Mouse (Mus musculus): ENCODE measurements around the gene Cdkn1a.
"Not testable (repeated sequence)": the region's sequence is repeated elsewhere in the genome, so short reads cannot be mapped to it uniquely, and the experiment has no call there.

Cdkn1a gene

DNA sequence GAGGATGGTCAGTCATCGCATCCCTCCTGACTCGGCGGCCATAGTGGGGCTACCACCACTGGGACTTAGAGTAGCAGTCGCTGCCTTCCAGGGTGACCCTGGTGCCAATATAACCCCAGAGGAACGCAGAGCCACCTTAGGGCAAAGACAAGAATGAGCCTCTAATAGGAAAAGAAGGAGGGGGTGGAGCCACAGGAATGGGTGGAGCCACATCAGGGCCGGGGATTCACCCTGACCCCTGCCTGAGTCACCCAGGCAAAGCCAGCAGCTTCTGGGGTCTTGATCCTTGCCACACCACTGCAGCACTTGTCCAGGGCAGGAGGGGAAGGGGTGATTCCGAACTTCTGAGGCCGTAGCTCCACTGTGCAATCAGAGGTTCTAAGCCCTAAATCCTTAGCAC is 7.2 kb upstream of the Cdkn1a start:
- no peak for DNase-seq

DNA sequence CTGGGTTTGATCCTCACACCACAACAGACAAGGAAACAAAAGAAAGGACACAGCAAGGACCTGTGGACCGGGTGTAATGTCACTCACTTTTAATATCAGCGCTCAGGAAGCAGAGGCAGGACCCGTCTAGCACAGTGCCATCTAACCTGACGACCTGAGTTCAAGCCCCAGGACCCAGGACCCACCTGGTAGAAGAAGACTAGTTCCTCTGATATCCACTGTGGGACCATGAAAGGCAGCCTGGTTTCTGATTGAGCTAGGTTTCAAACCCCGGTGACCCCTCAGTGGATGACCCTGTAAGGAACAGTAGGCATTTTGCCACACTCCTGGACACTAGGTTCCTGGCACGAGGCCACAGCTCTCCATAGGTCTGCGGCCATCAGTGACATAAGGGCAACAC is 6.1 kb upstream of the Cdkn1a start:
- peak in 1 of 2 experiments; percentile 1 for DNase-seq

DNA sequence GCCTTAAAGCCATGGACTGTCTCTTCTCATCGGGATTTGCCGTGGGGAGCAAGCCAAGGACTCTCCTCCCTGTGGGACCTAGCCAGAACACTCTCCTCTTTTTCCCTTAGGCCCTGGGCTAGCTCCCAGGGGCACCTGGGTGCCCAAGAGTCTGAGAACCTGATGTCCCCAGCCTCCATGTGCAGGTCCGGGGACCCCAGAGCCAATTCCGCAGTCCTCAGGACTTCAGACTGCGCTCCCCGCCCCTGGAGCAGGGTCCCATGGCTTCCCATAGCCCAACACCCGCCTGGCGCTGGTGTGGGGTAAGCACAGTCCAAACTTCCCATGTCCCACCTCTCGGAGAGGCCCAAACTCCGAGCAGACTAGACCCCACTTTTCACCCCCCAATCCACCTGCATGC is 5.5 kb upstream of the Cdkn1a start:
- DNase-seq, result peak in 1 of 2 experiments; percentile 1

DNA sequence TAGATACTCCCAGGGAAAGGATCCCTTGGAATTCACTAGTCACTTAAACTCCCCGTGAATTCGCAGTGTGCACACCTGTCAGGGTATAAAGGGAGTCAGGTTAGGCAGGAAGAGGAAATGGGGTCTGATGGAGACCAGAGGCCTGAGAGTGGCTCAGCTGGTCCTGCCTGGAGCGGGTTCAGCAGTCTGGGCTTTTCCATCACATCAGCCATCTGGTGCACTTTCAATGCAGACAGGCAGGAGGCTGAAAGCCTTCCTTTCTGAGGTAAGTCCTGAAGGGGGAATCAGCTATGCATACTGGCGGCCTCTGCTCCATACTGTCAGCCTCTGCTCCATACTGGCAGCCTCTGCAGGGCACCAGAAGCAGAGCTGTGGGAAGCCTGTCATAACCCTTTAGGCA is 3.9 kb upstream of the Cdkn1a start:
- DNase-seq, result peak in 1 of 2 experiments; percentile 1

DNA sequence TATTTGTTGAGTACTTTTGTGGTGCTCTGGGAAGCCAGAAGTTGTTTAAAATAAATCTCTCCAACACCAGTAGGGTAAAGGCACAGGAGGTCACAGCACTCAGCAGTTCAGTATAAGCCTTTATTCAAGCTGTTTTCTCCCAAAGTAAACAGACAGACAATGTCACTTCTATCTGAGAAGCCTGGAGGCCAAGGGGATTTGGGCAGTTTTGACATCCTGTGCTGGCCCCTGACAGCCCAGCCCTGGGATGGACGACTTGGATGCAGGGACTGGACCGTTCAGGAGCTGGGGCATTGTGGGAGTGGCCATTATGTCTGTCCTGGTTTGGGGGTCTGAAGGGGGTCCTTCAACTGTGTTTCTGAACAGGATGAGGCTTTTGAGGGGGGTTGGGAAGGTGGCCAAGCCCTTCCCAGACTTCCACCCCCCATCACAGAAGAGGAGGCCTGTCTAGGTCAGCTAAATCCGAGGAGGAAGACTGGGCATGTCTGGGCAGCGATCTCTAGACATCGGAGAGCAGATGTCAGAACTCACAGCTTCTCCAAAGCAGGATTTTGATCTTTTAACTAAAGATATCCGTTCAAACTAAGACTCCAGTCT is 670 bp downstream of the Cdkn1a start:
- DNase-seq, result peak in 1 of 2 experiments; percentile 2

DNA sequence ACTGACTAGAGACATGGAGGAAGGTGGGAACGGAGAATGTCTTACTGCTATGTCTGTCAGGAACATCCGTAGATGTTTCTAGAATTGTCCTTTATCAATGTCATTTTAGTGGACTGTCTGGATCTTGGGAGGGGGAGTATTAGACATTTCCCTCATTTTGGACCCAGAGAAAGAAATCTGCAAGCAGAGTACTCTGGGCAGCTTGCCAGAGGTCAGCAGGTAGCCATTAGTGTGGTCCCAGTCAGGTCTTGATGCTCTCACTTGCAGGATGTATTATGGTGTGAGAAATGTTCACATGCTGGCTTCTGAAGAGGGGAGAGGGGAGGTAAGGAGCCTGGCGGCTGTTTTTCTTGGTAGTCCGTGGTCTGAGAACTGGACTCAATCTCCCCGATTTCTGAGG is 1.7 kb downstream of the Cdkn1a start:
- no peak for DNase-seq

DNA sequence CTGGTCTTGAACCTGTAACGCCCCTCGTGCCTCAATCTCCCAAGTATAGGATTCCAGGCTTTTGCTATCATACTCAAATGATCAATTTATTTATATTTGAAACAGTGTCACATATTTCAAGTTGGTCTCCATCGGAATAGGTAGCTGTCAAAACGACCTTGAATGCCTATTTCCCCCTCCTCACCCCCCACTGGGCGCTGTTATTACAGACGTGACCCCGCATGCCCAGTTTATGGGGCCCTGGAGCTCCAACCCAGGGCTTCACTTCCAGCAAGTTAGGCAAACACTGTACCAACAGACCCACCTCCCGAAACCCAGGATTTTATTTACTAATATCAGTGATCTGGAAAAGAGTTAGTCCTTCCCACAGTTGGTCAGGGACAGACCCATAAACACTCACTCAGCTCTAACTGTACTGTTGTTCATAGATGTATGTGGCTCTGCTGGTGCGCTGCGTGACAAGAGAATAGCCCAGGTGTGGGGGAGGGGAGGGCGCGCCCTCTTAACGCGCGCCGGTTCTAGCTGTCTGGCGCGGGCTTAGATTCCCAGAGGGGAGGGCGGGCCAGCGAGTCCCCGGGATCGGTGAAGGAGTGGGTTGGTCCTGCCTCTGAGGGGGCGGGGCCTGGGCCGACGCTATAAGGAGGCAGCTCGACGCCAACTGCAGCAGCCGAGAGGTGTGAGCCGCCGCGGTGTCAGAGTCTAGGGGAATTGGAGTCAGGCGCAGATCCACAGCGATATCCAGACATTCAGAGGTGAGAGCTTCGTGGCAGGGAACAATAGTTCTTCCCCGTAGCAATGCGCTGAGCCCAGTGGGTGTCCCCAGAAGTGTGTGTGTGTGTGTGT is 2.6 kb downstream of the Cdkn1a start:
- DNase-seq, result peak; percentile 66 to 68

DNA sequence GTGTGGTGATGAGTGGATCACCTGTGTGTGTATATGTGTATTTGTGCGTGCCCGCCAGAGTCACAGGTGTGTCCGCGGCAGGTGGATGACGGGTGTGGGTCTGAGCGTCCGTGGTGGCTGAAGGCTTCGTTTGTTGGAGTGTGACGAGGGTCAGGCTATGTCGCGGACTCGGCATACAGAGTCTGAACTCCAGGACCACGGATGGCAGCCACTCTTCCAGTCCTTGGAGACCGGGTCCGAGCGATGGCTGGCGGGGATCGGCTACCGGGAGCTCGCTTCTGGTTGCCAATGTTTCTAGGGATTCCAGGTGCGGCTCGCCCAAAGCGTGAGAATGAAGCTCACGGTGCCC is 3.2 kb downstream of the Cdkn1a start:
- no peak for DNase-seq

DNA sequence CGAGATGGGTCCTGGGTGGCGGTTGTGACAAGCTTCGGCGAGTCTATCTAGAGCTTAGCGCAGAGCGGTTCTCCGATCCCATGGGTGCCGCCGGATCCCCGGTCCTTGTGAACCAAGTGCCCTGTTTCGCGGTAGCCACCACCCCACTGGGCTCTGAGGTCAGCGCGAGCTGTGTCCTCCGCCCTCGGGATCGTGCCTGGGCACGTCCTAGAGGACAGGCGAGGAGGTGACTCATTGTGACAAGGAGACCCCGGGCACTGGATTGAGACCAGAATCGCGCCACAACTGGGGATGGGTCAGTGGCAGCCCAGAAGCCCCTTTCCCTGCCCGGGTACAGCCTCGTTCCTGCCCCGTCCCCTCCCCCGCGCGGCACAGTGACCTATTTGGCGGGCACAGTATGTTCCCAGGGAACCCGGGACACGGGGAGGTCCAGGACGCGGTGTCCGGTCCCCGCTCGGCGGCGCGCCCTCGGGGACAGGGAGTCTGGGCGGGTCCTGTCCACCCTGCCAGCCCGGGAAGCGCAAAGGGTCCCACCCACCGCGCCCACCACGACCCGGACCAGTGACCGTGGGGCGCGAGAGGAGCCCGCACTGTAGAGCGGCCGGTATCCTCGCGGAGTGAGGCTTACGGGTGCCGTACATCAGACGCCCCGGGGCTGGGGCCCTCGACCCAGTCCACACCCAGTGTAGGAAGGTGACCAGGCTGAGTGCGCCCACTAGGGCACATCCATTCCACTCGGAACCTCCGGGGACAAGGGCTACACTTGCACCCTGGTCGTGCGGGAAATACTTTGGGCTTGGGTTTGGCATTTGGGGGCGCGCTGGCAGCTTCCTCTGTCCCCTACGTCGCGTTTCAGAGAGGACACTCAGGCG is 3.8 kb downstream of the Cdkn1a start:
- DNase-seq, result peak; percentile 30 to 37

DNA sequence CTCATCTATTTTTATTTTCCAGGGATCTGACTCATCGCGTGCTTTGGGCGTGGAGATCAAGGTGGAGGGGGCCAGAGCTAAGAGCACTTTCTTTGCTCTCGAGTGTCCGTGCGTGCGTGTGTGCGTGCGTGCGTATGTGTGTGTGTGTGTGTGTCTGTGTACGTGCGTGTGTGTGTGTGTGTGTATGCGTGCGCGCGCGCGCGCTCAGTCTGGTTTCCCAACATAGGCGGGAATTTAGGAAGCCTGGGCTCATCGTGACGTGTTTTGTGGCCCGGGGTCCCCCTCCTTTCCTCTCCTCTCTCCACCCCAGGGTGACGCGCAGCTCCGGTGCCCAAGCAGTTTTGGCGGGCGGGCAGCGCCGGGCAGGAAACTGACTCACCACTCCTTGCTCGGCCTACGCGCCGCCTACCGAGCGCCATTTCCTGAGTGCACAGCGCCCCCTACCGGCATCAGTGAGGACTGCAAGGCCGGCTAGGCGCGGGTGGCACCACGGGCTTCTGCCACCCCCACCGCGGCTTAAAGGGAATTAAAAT is 4.5 kb downstream of the Cdkn1a start:
- peak; percentile 86 to 89 for DNase-seq

DNA sequence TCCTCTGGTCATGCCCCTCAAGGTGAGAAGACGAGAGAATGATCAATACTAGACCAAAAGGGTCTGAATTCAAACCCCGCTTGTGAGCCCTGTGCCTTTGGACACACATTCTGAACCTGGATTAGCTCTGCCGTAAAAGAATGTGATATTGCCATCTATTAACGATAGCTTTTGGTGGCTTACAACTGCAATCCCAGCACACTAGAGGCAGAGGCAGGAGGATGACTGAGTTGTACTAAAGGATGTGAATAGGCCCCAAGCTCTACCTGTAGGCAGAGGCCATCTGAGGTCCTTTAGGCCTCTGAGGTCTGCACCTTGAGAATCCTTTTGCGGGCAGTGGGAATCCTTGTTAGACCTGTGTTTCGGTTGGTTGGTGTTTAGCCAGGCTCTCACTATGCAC is 5.5 kb downstream of the Cdkn1a start:
- DNase-seq, result no peak

DNA sequence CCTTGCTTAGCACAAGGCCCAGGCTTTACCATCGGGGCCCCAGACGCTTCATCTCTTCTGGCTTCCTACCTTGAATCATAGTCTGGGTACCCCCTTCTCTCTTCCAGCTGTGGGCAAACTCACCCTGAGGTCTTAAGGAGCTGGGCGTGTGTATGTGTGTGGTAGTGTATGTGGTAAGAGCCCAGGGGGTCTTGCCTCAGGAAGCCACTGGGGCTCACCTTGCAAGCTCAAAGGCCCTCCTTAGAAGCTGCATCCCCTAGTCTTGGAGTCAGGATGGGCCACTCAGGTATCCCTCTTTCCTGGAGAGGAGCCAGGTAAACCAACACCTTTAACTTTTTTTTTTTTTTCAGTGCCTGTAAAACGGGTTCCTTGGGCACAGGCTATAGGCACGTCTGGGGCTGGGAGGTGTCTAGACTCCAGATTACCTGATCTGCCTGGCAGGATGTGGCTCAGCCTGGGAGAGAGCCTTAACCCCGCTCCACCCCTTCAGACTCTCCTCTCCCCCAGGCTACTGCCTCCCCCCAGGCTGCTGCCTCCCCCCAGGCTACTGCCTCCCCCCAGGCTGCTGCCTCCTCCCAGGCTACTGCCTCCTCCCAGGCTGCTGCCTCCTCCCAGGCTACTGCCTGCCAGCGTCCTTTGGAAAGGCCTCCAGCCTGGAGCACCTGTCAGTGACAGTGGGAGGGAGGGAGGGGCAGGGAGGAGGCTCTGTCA is 6.2 kb downstream of the Cdkn1a start:
- peak in 1 of 2 experiments; percentile 4 for DNase-seq

DNA sequence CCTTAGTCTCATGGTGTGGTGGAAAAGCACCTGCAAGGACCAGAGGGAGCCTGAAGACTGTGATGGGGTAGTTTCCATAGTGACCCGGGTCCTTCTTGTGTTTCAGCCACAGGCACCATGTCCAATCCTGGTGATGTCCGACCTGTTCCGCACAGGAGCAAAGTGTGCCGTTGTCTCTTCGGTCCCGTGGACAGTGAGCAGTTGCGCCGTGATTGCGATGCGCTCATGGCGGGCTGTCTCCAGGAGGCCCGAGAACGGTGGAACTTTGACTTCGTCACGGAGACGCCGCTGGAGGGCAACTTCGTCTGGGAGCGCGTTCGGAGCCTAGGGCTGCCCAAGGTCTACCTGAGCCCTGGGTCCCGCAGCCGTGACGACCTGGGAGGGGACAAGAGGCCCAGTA is 7.5 kb downstream of the Cdkn1a start:
- peak in 1 of 2 experiments; percentile 3 for DNase-seq

DNA sequence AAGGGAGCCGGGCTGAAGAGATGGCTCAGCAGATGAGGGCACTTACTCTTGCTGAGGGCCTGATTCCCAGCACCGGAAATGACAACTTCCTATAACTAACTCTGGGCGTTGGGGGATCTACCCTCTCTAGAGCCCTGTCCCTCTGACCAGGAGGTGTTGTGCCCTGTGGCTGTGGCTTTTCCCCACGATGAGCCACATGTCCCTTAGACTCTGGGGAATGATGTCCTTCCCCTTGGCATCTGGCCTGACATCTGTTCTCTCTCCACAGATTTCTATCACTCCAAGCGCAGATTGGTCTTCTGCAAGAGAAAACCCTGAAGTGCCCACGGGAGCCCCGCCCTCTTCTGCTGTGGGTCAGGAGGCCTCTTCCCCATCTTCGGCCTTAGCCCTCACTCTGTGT is 8.3 kb downstream of the Cdkn1a start:
- DNase-seq, result peak in 1 of 2 experiments; percentile 3

DNA sequence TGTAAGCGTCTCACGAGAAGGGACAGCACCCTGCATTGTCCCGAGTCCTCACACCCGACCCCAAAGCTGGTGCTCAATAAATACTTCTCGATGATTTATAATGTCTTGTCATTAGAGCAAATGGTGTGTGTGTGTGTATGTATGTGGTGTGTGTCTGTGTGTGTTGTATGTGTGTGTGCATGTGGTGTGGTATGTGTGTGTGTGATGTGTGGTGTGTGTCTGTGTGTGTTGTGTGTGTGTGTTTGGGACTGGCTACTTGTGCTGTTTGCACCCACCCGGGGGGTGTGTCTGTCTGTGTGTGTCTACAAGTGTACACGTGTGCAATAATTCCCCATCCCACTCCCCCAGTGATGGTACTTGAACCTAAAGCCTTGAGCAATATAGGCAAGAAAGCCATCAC is 9.9 kb downstream of the Cdkn1a start:
- no peak for DNase-seq

DNA sequence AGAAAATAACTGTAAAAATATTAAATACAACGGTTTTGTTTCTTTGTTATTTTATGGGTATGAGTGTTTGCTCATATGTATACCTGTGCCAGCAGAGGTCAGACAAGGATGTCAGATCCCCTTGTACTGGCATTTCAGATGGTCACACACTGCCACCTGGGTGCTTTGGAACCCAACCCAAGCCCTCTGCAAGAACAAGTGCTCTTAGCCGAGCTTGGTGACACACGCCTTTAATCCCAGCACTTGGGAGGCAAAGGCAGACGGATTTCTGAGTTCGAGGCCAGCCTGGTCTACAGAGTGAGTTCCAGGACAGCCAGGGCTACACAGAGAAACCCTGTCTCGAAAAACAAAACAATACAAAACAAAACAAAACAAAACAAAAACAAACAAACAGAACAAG is 19.6 kb downstream of the Cdkn1a start:
- DNase-seq, result not testable (repeated sequence)

DNA sequence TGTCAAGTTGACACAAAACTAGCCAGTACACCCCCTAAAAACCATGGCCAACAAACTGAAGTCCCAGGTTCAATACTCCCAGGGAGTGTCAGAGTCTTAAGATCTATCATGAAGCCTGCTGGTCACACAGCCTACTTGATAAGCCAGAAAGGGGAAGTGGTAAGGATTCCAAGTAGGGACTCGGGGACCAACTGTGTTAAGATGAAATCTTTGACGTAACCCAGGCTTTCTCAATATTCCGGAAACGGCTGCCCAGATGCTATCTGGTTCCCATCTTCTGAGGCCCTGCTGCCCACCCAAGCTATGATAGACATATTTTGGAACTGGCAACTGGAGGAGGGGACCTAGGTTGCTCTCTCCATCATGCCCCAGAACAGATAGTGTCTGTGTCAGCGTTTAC is 20.6 kb downstream of the Cdkn1a start:
- DNase-seq, result no peak

DNA sequence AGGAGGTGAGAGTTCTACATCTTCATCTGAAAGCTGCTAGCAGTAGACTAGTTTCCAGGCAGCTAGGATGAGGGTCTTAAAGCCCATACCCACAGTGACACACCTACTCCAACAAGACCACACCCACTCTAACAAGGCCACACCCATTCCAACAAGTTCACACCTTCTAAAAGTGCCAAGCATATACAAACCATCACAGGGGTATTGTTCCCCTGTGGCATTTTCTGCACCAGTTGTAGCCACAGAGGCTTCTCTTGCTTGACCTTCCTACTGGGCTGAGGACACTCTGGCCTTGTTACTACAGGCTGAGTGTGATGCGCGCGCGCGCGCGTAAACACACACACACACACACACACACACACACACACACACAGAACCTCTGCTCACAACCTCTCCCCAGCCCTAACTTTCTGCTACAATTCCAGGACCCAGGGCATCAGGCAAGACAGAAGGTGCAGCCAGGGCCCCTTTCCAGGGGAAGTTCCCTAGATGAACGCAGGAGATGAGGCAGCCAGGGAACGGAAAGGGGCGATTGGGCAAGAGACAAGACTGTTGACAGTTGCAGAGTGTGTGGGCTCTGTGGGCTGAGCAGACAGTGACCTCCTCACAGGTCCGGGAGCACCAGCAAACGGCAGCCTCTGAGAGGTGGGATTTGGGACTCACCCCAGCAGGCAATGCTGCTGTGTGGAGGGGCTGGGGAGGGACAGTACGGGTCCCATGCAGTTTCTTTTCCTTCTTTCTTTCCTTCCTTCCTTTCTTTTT is 23.0 kb downstream of the Cdkn1a start, which contains the start of gene Rab44:
Rab44 (plus strand) TSS at position 555 of the 762 bp plus-strand sequence.
- no peak for DNase-seq

DNA sequence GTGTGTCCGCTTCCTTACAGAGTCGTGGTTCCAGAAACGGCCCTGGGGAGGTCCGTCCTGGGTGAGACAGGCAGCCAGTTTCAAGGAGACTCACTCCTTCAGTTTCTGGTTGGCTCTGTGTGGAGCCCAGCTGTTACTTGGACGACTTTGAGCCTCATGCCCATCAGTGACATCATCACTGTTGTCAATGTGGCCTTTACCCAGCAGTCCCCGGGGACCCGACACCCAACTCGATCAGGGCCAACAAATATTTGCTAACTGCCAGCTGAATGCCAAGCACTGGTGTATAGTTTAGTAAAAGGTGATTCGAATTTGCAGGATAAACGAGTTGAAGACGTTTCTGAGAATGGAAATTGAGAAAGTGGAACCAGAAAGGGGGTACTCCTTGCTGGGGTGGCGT is 25.2 kb downstream of the Cdkn1a start:
- DNase-seq, result no peak

DNA sequence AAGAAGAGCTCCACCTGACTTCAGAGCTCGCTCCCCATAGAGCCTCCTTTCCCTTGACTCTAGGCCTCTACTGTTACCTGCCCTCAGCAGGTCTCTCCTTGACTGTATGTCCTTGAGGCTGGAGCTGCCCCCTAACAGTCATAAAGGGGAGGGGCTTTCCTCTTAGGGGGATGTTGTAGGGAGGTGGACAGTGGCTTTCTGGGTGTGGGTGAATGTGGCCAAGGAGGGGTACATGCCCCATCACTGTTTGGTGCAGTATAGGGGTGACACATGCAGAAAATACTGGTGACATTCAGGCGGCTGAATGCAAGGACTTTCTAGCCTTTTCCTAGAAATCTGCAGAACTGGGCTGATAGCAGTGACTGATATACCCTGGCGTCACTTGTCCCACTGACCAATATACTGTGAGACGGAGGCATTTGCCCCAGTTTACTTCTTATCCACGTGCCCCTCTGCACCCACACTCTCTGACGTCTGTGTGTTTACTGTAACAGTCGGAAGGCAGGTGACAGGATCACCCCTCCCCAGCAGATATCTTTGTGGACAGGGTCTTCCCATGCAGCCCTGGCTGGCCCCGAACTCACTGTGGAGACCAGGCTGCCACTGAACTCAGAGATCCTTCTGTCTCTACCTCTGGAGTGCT is 26.4 kb downstream of the Cdkn1a start:
- no peak for DNase-seq

DNA sequence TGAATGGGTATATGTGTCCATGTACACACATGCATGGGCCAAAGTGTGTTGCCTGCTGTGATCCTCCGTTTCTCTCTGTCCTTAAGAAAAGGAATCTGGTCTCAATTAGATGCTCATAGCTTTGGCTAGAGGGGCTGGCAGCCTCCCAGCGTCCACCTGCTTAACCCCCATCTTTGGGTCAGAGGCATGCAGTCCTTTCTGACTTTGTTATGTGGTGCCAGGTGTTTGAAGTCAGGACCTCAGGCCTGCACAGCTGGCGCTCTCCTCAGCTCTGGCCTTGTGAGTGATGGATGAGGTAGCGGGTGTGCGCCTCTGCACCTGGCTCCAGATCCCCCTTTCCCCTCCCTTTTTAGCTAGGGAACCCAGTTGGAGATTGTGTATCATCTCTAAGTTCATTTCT is 27.3 kb downstream of the Cdkn1a start:
- no peak for DNase-seq

Measured in thymus, adult 18-20 months (tissue).